Comparison of ENCODE assay signal across 9 mouse cellular contexts in genomic region chr17:24540375-24540774, GRCm38 (mm10). TPM values are rescaled to one million over a fixed set of nuclear protein-coding genes. Genes with fewer than 3 reads are reported as not detected.
DNase-seq lines count a peak whose midpoint lies in the region; ATAC-seq lines count a peak whose summit lies in the region.
"Had no signal": no experiment of that assay in that cellular context is flagged by ENCODE, and none has a peak within 500 bp of the region (broad histone marks: within the 10 kb centered on the region; RNA-seq: fewer than 3 reads in every experiment).

No protein-coding gene starts in this region.

- no peak overlapping the region for H3K9ac ChIP-seq in neural tube, embryonic 15.5 days (replicated peaks)
- no peak overlapping the region for H3K9ac ChIP-seq in liver, embryonic 15.5 days
- H3K9ac ChIP-seq: embryonic facial prominence, embryonic 15.5 days had no signal

- H3K27me3 ChIP-seq in neural tube, embryonic 15.5 days (replicated peaks): no peaks in the 10 kb centered on the region
- H3K27me3 ChIP-seq in liver, embryonic 15.5 days: peaks cover 13% of the 10 kb centered on the region; the same call in 1 of the 2 replicates

- WGBS in neural tube, embryonic 15.5 days: 10% methylated on average over 3 of the region's 3 CpGs
- 6% methylated on average over 3 of the region's 3 CpGs for WGBS in liver, embryonic 15.5 days (ENCODE audit: insufficient replicate concordance)

- no peak overlapping the region for H3K4me2 ChIP-seq in neural tube, embryonic 15.5 days
- H3K4me2 ChIP-seq in liver, embryonic 15.5 days: no peak overlapping the region
- H3K4me2 ChIP-seq: embryonic facial prominence, embryonic 15.5 days had no signal

- H3K4me1 ChIP-seq in neural tube, embryonic 15.5 days: peaks cover 8% of the 10 kb centered on the region; the same call in 1 of the 2 replicates
- H3K4me1 ChIP-seq in liver, embryonic 15.5 days (replicated peaks): 0 out of 2 replicates have a peak, but pooled peaks cover 5% of the 10 kb centered on the region
- H3K4me1 ChIP-seq: embryonic facial prominence, embryonic 15.5 days had no signal

- no peak overlapping the region for H3K4me3 ChIP-seq in neural tube, embryonic 15.5 days (replicated peaks)
- no peak overlapping the region for H3K4me3 ChIP-seq in liver, embryonic 15.5 days (replicated peaks)
- H3K4me3 ChIP-seq: embryonic facial prominence, embryonic 15.5 days; megakaryocyte, embryonic 14.5 days had no signal

- no peak for ATAC-seq in neural tube, embryonic 15.5 days (ENCODE audit: low FRiP score)
- peak; percentile 57; the same call in 1 of the 2 replicates for ATAC-seq in liver, embryonic 15.5 days (ENCODE audit: insufficient read depth)

- peak; percentile 27 for DNase-seq in neural tube, embryonic 10.5 days (ENCODE audit: extremely low spot score, low spot score)
- peak; percentile 58 for DNase-seq in c-Kit-positive CD71-positive TER-119-positive erythroid progenitor cells, embryonic 14.5 days (ENCODE audit: low spot score)
- peak; percentile 60 for DNase-seq in heart, postnatal 4 days
- peak; percentile 61 to 76 for DNase-seq in spleen, postnatal 4 days (ENCODE audit: low spot score in 2 of 2)
- no peak for DNase-seq in left cerebral cortex, adult 8-10 months (ENCODE audit: low spot score in 2 of 2)

- no peak overlapping the region for H3K27ac ChIP-seq in neural tube, embryonic 15.5 days (replicated peaks)
- no peak overlapping the region for H3K27ac ChIP-seq in liver, embryonic 15.5 days (replicated peaks)
- H3K27ac ChIP-seq: embryonic facial prominence, embryonic 15.5 days had no signal

- H3K9me3 ChIP-seq in neural tube, embryonic 15.5 days (replicated peaks): no peaks in the 10 kb centered on the region
- no peaks in the 10 kb centered on the region for H3K9me3 ChIP-seq in liver, embryonic 15.5 days (replicated peaks)
- H3K9me3 ChIP-seq: embryonic facial prominence, embryonic 15.5 days; megakaryocyte, embryonic 14.5 days had no signal

- no peaks in the 10 kb centered on the region for H3K36me3 ChIP-seq in neural tube, embryonic 15.5 days
- no peaks in the 10 kb centered on the region for H3K36me3 ChIP-seq in liver, embryonic 15.5 days (replicated peaks)
- H3K36me3 ChIP-seq: embryonic facial prominence, embryonic 15.5 days had no signal

RNA-seq across cellular contexts. Expression of gene Rab26, which starts 6.4 kb away (rescaled TPM):
- 6.1 and 9.1 TPM in 2 replicates for polyA plus RNA-seq in neural tube, embryonic 15.5 days (2015; fragmentation: Nextera tagmentation; extraction: Ambion mirVana)
- under 1 TPM; 0.27 to 0.38 TPM for total RNA-seq in heart, postnatal 4 days (2021)
- 0.64 and 0.74 TPM in 2 replicates for polyA plus RNA-seq in liver, embryonic 15.5 days (2015; fragmentation: Nextera tagmentation; extraction: Ambion mirVana)
- 10 to 100 TPM; 41.3 to 54.4 (median 48.4) TPM for total RNA-seq in left cerebral cortex, adult 8-10 months (2022)

RNA-seq across cellular contexts. Expression of gene Pkd1, which starts 9.3 kb away (rescaled TPM):
- polyA plus RNA-seq in neural tube, embryonic 15.5 days (2015; fragmentation: Nextera tagmentation; extraction: Ambion mirVana): 31.2 and 31.7 TPM in 2 replicates
- total RNA-seq in heart, postnatal 4 days (2021): 10 to 100 TPM; 50.1 to 52.6 TPM
- 2.6 and 3.0 TPM in 2 replicates for polyA plus RNA-seq in liver, embryonic 15.5 days (2015; fragmentation: Nextera tagmentation; extraction: Ambion mirVana)
- 10 to 100 TPM; 67.7 to 81.1 (median 77.3) TPM for total RNA-seq in left cerebral cortex, adult 8-10 months (2022)

RNA-seq across cellular contexts. Expression of gene Traf7, which starts 12.6 kb away (rescaled TPM):
- 83.2 and 89.4 TPM in 2 replicates for polyA plus RNA-seq in neural tube, embryonic 15.5 days (2015; fragmentation: Nextera tagmentation; extraction: Ambion mirVana)
- total RNA-seq in heart, postnatal 4 days (2021): 100 to 1,000 TPM in 1 of 2 experiments, 10 to 100 TPM in 1; 97.6 to 106 TPM
- polyA plus RNA-seq in liver, embryonic 15.5 days (2015; fragmentation: Nextera tagmentation; extraction: Ambion mirVana): 32.9 and 35.2 TPM in 2 replicates
- 10 to 100 TPM; 78.0 to 85.3 (median 83.4) TPM for total RNA-seq in left cerebral cortex, adult 8-10 months (2022)

RNA-seq across cellular contexts. Expression of gene Caskin1, which starts 52.0 kb away (rescaled TPM):
- 42.7 and 53.4 TPM in 2 replicates for polyA plus RNA-seq in neural tube, embryonic 15.5 days (2015; fragmentation: Nextera tagmentation; extraction: Ambion mirVana)
- total RNA-seq in heart, postnatal 4 days (2021): under 1 TPM; 0.34 to 0.91 TPM
- 0.05 and 0.09 TPM in 2 replicates for polyA plus RNA-seq in liver, embryonic 15.5 days (2015; fragmentation: Nextera tagmentation; extraction: Ambion mirVana)
- 100 to 1,000 TPM; 119 to 135 (median 127) TPM for total RNA-seq in left cerebral cortex, adult 8-10 months (2022)

Comparison
In these comparisons a context has a peak if more than half of its experiments do, and no peak if none do; other contexts are left out.
1. DNase-seq: peak in neural tube, embryonic 10.5 days (single experiment), c-Kit-positive CD71-positive TER-119-positive erythroid progenitor cells, embryonic 14.5 days (single experiment), heart, postnatal 4 days (single experiment) and spleen, postnatal 4 days (2 of 2); none in left cerebral cortex, adult 8-10 months (0 of 2).
2. RNA of gene Rab26, which starts 6.4 kb away (total RNA-seq): 41.3 to 54.4 TPM in left cerebral cortex, adult 8-10 months; 0.27 to 0.38 TPM in heart, postnatal 4 days; every median in the first group is over 10 times any median in the second.